Mouse (Mus musculus): ENCODE results near the gene F5. TPM values are rescaled to one million over a fixed set of nuclear protein-coding genes. Genes with fewer than 3 reads are reported as not detected.
A peak's percentile ranks its signal among the peaks of the same experiment; 100 is the strongest.

F5 gene
- polyA plus RNA-seq, 1 experiment from 2014 or later, result 0.13 TPM

DNA sequence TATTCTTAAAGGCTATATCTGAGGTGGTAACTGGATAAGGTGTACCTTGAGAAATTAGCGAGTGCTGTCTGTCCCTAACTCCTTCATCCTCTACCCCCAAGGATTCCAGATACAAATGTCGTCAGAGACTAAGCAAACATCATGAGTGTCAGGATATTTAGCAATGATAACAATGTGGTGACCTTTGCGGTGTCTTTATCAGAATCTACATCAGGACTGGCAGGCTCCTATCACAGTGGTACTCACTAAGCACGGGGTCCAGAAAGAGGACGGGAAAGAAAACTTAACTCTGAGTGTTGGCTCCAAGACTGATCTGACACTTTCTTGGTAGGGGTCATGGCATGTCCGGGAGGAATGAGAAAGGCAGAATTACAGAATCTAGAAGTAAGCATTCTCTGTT lies 17.5 kb upstream of the F5 start:
- Histone ChIP-seq H3K4me1 (no peaks in the 10 kb centered on the region), H3K27ac (no peak overlapping the region), H3K9me3 (no peaks in the 10 kb centered on the region), H3K27me3 (replicated peaks) (no peaks in the 10 kb centered on the region), H3K4me2 (no peak overlapping the region), H3K9ac (no peak overlapping the region), H3K4me3 (no peak overlapping the region), H3K36me3 (replicated peaks) (no peaks in the 10 kb centered on the region)
- ATAC-seq (replicated peaks), result no peak
- 86% methylated on average over 6 of the region's 6 CpGs for WGBS

DNA sequence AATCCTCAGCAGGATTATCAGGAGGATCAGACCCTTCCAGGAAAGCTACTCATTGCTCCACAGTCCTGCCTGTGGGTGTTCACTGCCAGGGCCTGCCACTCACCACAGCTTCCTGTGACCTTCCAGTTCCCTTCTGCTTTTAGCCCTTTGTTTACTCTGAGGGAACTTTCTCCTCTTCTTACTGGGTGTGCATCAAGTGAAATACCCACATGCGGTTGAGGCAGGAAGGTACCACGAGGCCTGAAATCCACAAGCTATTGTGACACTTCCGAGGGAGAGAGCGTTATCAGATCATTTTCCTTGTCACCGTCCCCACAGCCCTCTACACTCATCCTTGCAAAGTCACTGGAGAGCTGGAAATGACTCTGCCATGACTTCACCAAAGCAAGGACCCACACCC lies 16.3 kb upstream of the F5 start:
- 73% methylated on average over 5 of the region's 5 CpGs for WGBS
- no peaks in the 10 kb centered on the region for H3K9me3 ChIP-seq
- no peaks in the 10 kb centered on the region for H3K27me3 ChIP-seq (replicated peaks)
- H3K4me1 ChIP-seq, result no peaks in the 10 kb centered on the region
- no peak overlapping the region for H3K4me2 ChIP-seq
- H3K27ac ChIP-seq, result no peak overlapping the region
- ATAC-seq (replicated peaks), result no peak
- H3K36me3 ChIP-seq (replicated peaks), result no peaks in the 10 kb centered on the region
- H3K4me3 ChIP-seq, result no peak overlapping the region
- no peak overlapping the region for H3K9ac ChIP-seq

DNA sequence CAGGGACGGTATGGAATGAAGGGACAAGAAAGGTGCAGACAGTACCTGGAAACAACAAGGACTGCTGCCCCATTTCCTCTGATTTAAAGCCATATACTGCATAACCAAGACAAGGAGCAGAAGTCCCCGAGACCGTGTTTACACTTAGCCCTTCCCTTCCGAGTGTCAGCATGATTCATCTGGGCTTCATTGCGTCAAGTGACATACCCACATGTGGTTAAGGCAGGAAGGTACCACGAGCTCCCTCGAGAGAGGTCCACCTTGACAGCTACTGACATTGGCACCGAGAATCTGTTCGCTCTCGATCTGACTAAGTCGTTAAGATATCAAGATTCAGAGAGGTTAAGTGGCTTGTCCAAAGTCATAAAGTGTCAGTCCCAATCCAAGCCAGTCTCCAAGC lies 15.7 kb upstream of the F5 start:
- no peak overlapping the region for H3K4me3 ChIP-seq
- no peaks in the 10 kb centered on the region for H3K27me3 ChIP-seq (replicated peaks)
- H3K27ac ChIP-seq, result no peak overlapping the region
- H3K4me2 ChIP-seq, result no peak overlapping the region
- no peak overlapping the region for H3K9ac ChIP-seq
- no peaks in the 10 kb centered on the region for H3K9me3 ChIP-seq
- WGBS, result 79% methylated on average over 11 of the region's 11 CpGs
- no peaks in the 10 kb centered on the region for H3K4me1 ChIP-seq
- ATAC-seq (replicated peaks), result no peak
- no peaks in the 10 kb centered on the region for H3K36me3 ChIP-seq (replicated peaks)

DNA sequence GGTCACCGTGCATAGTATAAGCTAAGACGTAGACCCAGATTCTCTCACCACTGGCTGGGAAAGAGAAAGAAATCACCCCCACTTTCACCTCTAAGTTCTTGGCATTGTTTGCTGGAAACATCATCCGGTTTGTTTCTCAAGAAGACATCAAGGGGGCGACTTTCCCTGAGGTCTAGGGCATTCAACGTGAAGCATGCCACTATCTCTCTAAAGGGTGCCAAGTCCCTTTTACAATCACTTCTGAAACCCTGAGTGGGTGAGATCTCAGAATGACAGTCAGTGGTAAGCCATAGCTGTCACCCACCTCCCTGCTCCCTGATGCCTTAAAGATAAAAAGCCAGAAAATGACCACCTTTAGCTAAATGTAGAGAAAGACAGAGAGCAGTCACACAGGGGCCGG lies 15.0 kb upstream of the F5 start:
- Histone ChIP-seq H3K36me3 (replicated peaks) (no peaks in the 10 kb centered on the region), H3K4me1 (no peaks in the 10 kb centered on the region), H3K9me3 (no peaks in the 10 kb centered on the region), H3K9ac (no peak overlapping the region), H3K27ac (no peak overlapping the region), H3K4me2 (no peak overlapping the region), H3K4me3 (no peak overlapping the region), H3K27me3 (replicated peaks) (no peaks in the 10 kb centered on the region)
- 80% methylated on average over 6 of the region's 6 CpGs for whole genome bisulfite sequencing
- ATAC-seq (replicated peaks), result no peak

DNA sequence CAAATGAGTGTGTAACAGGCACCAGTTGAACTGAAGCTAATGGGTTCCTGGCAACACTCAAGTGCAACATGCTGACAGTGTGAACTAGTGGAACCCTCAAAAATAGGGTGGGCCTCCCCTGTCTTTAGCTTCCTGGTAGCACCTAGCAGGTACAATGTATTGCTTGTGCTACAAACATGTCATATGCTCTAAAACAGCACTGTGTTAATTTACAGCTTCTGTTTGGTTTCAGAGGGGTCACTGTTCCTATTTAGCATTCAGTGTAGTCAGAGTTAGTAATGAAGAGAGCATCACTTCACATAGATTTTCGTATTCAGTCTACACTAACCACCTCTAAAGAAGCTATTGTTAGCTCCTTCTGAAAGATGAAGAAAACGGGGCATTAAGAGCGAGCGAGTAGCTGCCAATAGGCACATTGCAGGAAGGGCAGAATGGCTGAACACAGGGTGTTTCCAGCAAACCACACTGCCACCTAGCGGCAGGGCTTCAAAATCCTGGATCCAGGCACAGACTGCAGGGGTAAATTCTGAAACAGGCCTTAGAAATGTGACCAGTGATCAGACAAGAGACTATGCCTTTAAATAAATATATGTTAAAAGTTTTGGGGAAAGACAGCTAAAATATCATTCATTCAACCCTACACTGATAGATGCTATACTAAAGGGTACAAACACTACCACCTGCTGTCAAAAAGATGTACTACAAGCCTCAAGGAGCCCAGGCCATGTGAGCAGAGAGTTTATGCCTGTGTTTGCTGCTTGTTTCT lies 13.1 kb upstream of the F5 start:
- Histone ChIP-seq H3K9me3 (no peaks in the 10 kb centered on the region), H3K27ac (no peak overlapping the region), H3K4me3 (no peak overlapping the region), H3K4me2 (no peak overlapping the region), H3K27me3 (replicated peaks) (no peaks in the 10 kb centered on the region), H3K9ac (no peak overlapping the region), H3K36me3 (replicated peaks) (no peaks in the 10 kb centered on the region), H3K4me1 (no peaks in the 10 kb centered on the region)
- 6% methylated on average over 5 of the region's 5 CpGs for WGBS
- ATAC-seq (replicated peaks), result peak; percentile 93

DNA sequence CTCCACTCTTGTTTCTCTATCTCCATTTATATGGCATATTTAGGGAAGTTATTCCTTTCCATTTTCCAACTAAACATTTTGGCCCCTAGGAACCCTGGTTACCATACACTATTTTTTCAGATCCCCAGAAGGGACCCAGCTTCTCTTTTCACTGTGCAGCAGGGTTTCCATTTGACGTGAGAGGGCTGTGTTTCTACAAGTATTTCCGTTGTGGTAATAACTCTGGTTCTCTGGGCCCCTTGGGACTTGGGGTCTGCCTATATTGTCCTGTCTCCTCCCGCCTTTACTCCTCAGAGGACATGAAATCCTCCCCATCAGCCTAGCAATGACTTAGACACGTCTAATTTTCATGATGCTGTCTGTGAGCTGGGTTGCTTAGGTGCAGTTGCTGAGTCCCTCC lies 12.2 kb upstream of the F5 start:
- H3K4me1 ChIP-seq, result no peaks in the 10 kb centered on the region
- no peak overlapping the region for H3K4me3 ChIP-seq
- 78% methylated on average over 4 of the region's 4 CpGs for WGBS
- H3K9ac ChIP-seq, result no peak overlapping the region
- H3K4me2 ChIP-seq, result no peak overlapping the region
- no peaks in the 10 kb centered on the region for H3K27me3 ChIP-seq (replicated peaks)
- H3K27ac ChIP-seq, result no peak overlapping the region
- no peak for ATAC-seq (replicated peaks)
- H3K36me3 ChIP-seq (replicated peaks), result no peaks in the 10 kb centered on the region
- no peaks in the 10 kb centered on the region for H3K9me3 ChIP-seq

DNA sequence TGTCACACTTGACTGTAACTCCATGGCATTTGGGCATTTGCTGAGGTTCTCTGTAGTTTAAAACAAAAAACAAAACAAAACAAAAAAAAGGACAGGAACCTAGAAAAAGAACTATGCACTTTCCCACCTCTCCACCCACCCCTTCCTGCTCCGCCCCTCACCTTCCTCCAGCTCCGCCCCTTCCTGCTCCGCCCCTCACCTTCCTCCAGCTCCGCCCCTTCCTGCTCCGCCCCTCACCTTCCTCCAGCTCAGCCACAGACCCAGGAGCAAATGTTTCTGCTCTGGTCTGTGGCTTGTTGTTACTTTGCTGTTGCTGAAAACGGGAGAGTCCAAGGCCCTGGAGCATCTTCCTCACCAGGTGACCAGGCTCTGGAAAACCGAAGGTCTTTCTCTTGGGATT lies 2.6 kb upstream of the F5 start:
- no peaks in the 10 kb centered on the region for H3K9me3 ChIP-seq
- WGBS, result 95% methylated on average over 7 of the region's 7 CpGs
- H3K27ac ChIP-seq, result no peak overlapping the region
- no peak overlapping the region for H3K4me3 ChIP-seq
- no peak overlapping the region for H3K4me2 ChIP-seq
- H3K4me1 ChIP-seq, result no peaks in the 10 kb centered on the region
- no peaks in the 10 kb centered on the region for H3K36me3 ChIP-seq (replicated peaks)
- H3K9ac ChIP-seq, result no peak overlapping the region
- no peaks in the 10 kb centered on the region for H3K27me3 ChIP-seq (replicated peaks)
- no peak for ATAC-seq (replicated peaks)

DNA sequence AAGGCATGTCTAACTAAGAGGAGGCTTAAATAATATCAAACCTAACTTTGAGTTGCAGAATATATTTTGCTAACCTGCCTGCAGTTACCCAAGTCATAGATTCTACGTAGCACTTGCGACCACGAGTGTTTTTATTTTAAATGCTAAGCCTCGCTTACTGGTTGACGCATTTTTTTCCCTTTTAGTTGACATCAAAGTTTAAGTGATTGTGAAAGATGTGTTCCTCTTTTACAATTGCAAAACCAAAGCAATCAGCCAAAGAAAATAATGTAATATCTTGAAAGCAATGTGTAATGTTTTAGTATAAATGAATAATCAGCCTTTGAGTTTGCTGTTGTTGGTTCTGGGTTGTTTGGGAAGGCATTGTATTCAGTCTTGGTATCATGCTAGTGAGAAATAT lies 1.2 kb downstream of the F5 start:
- H3K27me3 ChIP-seq (replicated peaks), result no peaks in the 10 kb centered on the region
- no peak overlapping the region for H3K27ac ChIP-seq
- no peak for ATAC-seq (replicated peaks)
- H3K9ac ChIP-seq, result no peak overlapping the region
- no peaks in the 10 kb centered on the region for H3K4me1 ChIP-seq
- H3K9me3 ChIP-seq, result no peaks in the 10 kb centered on the region
- no peaks in the 10 kb centered on the region for H3K36me3 ChIP-seq (replicated peaks)
- no peak overlapping the region for H3K4me3 ChIP-seq
- 89% methylated on average over 5 of the region's 5 CpGs for WGBS
- H3K4me2 ChIP-seq, result no peak overlapping the region

DNA sequence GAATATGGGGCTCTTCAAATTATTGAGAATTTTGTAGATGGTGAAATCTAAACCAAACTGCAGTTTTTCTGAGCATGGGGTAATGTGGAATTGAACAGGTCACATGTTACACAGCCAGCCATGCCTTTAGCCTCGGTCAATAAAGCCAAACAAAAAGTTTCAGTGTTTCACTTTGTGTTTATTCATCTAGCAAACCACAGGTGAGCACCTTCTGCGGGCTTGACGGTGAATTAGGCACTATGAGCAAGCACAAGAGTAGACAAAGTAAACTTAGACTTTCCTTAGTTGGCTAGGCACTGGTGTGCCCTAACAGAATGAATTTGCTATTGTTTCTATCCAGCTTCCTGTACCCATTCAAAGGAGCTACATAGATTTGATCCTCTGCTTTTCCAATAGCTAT lies 3.3 kb downstream of the F5 start:
- WGBS, result 88% methylated on average over 3 of the region's 3 CpGs
- H3K27me3 ChIP-seq (replicated peaks), result no peaks in the 10 kb centered on the region
- H3K4me2 ChIP-seq, result no peak overlapping the region
- H3K9me3 ChIP-seq, result no peaks in the 10 kb centered on the region
- H3K4me3 ChIP-seq, result no peak overlapping the region
- H3K9ac ChIP-seq, result no peak overlapping the region
- H3K27ac ChIP-seq, result no peak overlapping the region
- no peaks in the 10 kb centered on the region for H3K36me3 ChIP-seq (replicated peaks)
- no peaks in the 10 kb centered on the region for H3K4me1 ChIP-seq
- ATAC-seq (replicated peaks), result no peak

DNA sequence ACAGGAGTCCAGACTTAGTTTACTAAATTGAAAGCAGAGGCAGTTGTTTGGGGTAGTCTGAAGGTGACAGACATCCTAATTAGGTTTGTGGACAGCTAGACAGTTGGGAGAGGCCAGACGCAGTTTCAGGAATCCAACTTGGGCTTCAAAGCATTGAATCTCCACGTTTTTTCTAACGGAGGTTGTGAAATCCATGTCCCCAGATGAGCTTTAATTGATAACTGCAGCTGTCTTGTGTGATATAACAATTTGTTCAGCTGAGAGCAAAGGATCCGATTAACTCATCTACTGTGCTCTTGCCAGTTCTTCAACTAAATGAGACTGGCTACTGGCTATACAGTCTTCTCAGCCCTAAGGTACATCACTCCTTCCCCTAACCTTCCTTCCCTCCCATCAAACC lies 6.9 kb downstream of the F5 start:
- Histone ChIP-seq H3K27ac (no peak overlapping the region), H3K36me3 (replicated peaks) (no peaks in the 10 kb centered on the region), H3K4me2 (no peak overlapping the region), H3K4me3 (no peak overlapping the region), H3K9me3 (no peaks in the 10 kb centered on the region), H3K4me1 (no peaks in the 10 kb centered on the region), H3K27me3 (replicated peaks) (no peaks in the 10 kb centered on the region), H3K9ac (no peak overlapping the region)
- ATAC-seq (replicated peaks), result no peak
- 80% methylated on average over 4 of the region's 4 CpGs for WGBS

DNA sequence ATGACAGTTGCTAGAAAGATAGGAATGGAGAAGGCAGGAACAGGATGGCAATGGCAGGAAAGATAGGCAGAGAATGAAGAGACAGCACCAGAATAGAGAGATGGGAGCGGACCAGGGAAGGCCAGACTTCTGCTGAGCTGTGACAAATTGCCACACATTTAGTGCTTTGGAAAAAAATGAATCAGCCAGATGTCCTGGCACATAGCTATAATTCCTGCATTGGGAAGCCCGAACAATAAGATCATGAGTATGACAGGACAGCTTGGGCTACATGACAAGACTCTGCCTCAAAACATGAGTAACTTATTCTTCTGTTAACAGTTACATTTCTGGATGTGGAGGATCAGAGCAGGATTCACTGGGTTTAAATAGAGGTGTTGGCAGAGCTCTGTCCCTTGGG lies 8.1 kb downstream of the F5 start:
- H3K4me3 ChIP-seq, result no peak overlapping the region
- ATAC-seq (replicated peaks), result no peak
- 92% methylated on average over 2 of the region's 2 CpGs for WGBS

DNA sequence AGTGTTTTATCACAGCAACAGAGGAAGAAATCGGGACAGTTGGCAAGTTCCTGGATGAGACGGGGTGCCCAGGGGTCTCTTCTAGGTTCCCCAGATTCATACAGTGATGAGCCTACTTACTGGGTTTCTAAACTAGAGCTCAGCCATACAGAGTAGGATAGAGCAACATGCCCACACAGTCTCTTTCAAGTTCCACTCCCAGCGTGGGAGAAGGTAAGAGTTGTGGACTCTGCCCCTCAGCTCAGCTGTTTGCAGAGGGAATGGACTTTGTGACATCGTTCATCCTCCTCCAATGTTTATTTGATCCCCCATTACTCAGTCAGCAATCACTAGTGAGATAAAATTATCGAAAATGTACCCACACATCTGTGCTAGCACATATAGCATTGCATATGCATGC lies 11.1 kb downstream of the F5 start:
- 87% methylated on average over 5 of the region's 5 CpGs for WGBS
- ATAC-seq (replicated peaks), result no peak
- no peaks in the 10 kb centered on the region for H3K9me3 ChIP-seq

More for the DNA sequence above, 8.1 kb downstream of the F5 start:
- no peaks in the 10 kb centered on the region for H3K9me3 ChIP-seq
- H3K9ac ChIP-seq, result no peak overlapping the region
- H3K4me1 ChIP-seq, result no peaks in the 10 kb centered on the region
- H3K36me3 ChIP-seq (replicated peaks), result no peaks in the 10 kb centered on the region
- H3K27me3 ChIP-seq (replicated peaks), result no peaks in the 10 kb centered on the region
- H3K4me2 ChIP-seq, result no peak overlapping the region
- no peak overlapping the region for H3K27ac ChIP-seq

DNA sequence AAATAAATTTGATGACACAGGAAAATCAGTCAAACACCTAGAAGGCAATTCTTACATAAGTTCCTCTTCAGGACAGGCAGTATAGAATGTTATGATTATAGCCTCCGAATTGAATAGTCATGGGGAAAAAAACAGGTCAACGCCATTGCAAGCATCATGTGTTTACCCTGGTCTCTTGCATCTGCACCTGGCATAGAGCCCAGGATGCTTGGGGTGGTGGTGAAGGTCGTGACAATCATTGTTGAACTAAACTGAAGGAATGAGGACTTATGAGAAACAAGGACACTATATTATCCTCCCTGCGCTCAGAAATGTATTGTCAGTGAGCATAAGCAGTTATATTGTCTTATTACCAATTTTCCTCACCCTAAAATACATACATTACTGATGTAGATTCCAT lies 17.2 kb downstream of the F5 start:
- Histone ChIP-seq H3K9ac (no peak overlapping the region), H3K9me3 (no peaks in the 10 kb centered on the region), H3K27me3 (replicated peaks) (no peaks in the 10 kb centered on the region), H3K27ac (no peak overlapping the region), H3K4me1 (no peaks in the 10 kb centered on the region), H3K36me3 (replicated peaks) (no peaks in the 10 kb centered on the region), H3K4me2 (no peak overlapping the region), H3K4me3 (no peak overlapping the region)
- 81% methylated on average over 4 of the region's 4 CpGs for WGBS
- ATAC-seq (replicated peaks), result no peak

More for the DNA sequence above, 11.1 kb downstream of the F5 start:
- Histone ChIP-seq H3K4me2 (no peak overlapping the region), H3K36me3 (replicated peaks) (no peaks in the 10 kb centered on the region), H3K4me3 (no peak overlapping the region), H3K27ac (no peak overlapping the region), H3K27me3 (replicated peaks) (no peaks in the 10 kb centered on the region), H3K4me1 (no peaks in the 10 kb centered on the region), H3K9ac (no peak overlapping the region)

Data from midbrain, embryonic 15.5 days (tissue).